Mouse (Mus musculus): Measurements from ENCODE around the gene Bcl9l.

Gene Bcl9l

GRCm38 (mm10) chr9:44511935-44512716 is 29.5 kb downstream of the Bcl9l start:
- DNase-seq (ENCODE audit: low spot score) = no peak

GRCm38 (mm10) chr9:44512717-44513003 is 30.0 kb downstream of the Bcl9l start:
- no peak for DNase-seq (ENCODE audit: low spot score)

GRCm38 (mm10) chr9:44513121-44513520 is 30.5 kb downstream of the Bcl9l start:
- DNase-seq (ENCODE audit: low spot score) = no peak

- DNase-seq (ENCODE audit: low spot score) = no peak
These were observed 31.0 kb downstream of the Bcl9l start for GRCm38 (mm10) chr9:44513610-44514009.

GRCm38 (mm10) chr9:44514147-44514546 is 31.5 kb downstream of the Bcl9l start:
- DNase-seq (ENCODE audit: low spot score) = no peak

GRCm38 (mm10) chr9:44515131-44515751 is 32.6 kb downstream of the Bcl9l start:
- DNase-seq (ENCODE audit: low spot score) = no peak

GRCm38 (mm10) chr9:44515891-44516290 is 33.3 kb downstream of the Bcl9l start:
- no peak for DNase-seq (ENCODE audit: low spot score)

GRCm38 (mm10) chr9:44517368-44517767 is 34.7 kb downstream of the Bcl9l start:
- DNase-seq (ENCODE audit: low spot score) = no peak

- no peak for DNase-seq (ENCODE audit: low spot score)
These were observed 35.4 kb downstream of the Bcl9l start for GRCm38 (mm10) chr9:44518068-44518467.

GRCm38 (mm10) chr9:44521927-44522326 is 39.3 kb downstream of the Bcl9l start:
- DNase-seq (ENCODE audit: low spot score) = no peak

GRCm38 (mm10) chr9:44523686-44524085 is 41.1 kb downstream of the Bcl9l start:
- no peak for DNase-seq (ENCODE audit: low spot score)

- DNase-seq (ENCODE audit: low spot score) = no peak
These were observed 41.7 kb downstream of the Bcl9l start for GRCm38 (mm10) chr9:44524235-44524826.

GRCm38 (mm10) chr9:44525001-44525400 is 42.4 kb downstream of the Bcl9l start:
- DNase-seq (ENCODE audit: low spot score) = no peak

GRCm38 (mm10) chr9:44525589-44525988 is 43.0 kb downstream of the Bcl9l start:
- no peak for DNase-seq (ENCODE audit: low spot score)

- no peak for DNase-seq (ENCODE audit: low spot score)
These were observed 43.9 kb downstream of the Bcl9l start for GRCm38 (mm10) chr9:44526337-44527112.

GRCm38 (mm10) chr9:44528340-44528739 is 45.7 kb downstream of the Bcl9l start:
- DNase-seq (ENCODE audit: low spot score) = no peak

- no peak for DNase-seq (ENCODE audit: low spot score)
These were observed 50.5 kb downstream of the Bcl9l start for GRCm38 (mm10) chr9:44532991-44533580.

- DNase-seq (ENCODE audit: low spot score) = no peak
These were observed 55.1 kb downstream of the Bcl9l start for GRCm38 (mm10) chr9:44537625-44538301.

- DNase-seq (ENCODE audit: low spot score) = no peak
These were observed 57.3 kb downstream of the Bcl9l start for GRCm38 (mm10) chr9:44539816-44540421.

- no peak for DNase-seq (ENCODE audit: low spot score)
These were observed 58.1 kb downstream of the Bcl9l start for GRCm38 (mm10) chr9:44540676-44541075.

- no peak for DNase-seq (ENCODE audit: low spot score)
These were observed 59.7 kb downstream of the Bcl9l start for GRCm38 (mm10) chr9:44542364-44542763.

Measured in ovary, postnatal 14 days (tissue).